Mouse (Mus musculus) liver, adult 2 months (tissue): Measurements from ENCODE around the gene Scn1b.

Experiments
- CTCF ChIP-seq: fragments of 200-500 bp; IDR thresholded peaks from 2 replicates; pipeline ENCODE4 v1.5.1; 2011; ENCODE audit warnings: low read depth, low read length, control low read depth
- POLR2A ChIP-seq: fragments of 200-500 bp; IDR thresholded peaks from 2 replicates; pipeline ENCODE4 v1.6.1; 2011; ENCODE audit warnings: low read length, control low read depth; ENCODE audit not compliant: insufficient read depth; ENCODE audit errors: extremely low read depth

GRCm38 (mm10) chr7:31163666-31164577 lies 37.1 kb upstream of the Scn1b start:
- TF ChIP-seq CTCF (no peak), POLR2A (no peak)
